ENCODE assay signal across 9 mouse cellular contexts in genomic region chr19:57112816-57113406, GRCm38 (mm10).
DNase-seq lines count a peak whose midpoint lies in the region; ATAC-seq lines count a peak whose summit lies in the region.
"Had no signal": no experiment of that assay in that cellular context is flagged by ENCODE, and none has a peak within 500 bp of the region (broad histone marks: within the 10 kb centered on the region; RNA-seq: fewer than 3 reads in every experiment).

No protein-coding gene starts in this region.

- H3K36me3 ChIP-seq in midbrain, embryonic 12.5 days, result no peaks in the 10 kb centered on the region
- no peaks in the 10 kb centered on the region for H3K36me3 ChIP-seq in midbrain, embryonic 16.5 days (ENCODE audit: control insufficient read depth, insufficient read depth, low read length)
- no peaks in the 10 kb centered on the region for H3K36me3 ChIP-seq in embryonic facial prominence, embryonic 11.5 days (replicated peaks; ENCODE audit: control insufficient read depth, insufficient read depth, low read depth, low read length)
- no peaks in the 10 kb centered on the region for H3K36me3 ChIP-seq in limb, embryonic 13.5 days

- DNase-seq in adrenal gland, adult 2 months, result peak; percentile 55
- DNase-seq in adrenal gland, postnatal 25 days, result no peak
- peak; percentile 64 for DNase-seq in embryonic facial prominence, embryonic 11.5 days (ENCODE audit: low spot score)
- no peak for DNase-seq in right cerebral cortex, postnatal 10 days (ENCODE audit: low spot score in 2 of 2)
- no peak for DNase-seq in urinary bladder, postnatal 4 days (ENCODE audit: low spot score in 2 of 2)

- no peaks in the 10 kb centered on the region for H3K9me3 ChIP-seq in midbrain, embryonic 12.5 days
- H3K9me3 ChIP-seq in midbrain, embryonic 16.5 days (replicated peaks; ENCODE audit: control insufficient read depth, low read length, poor library complexity, severe bottlenecking), result no peaks in the 10 kb centered on the region
- no peaks in the 10 kb centered on the region for H3K9me3 ChIP-seq in embryonic facial prominence, embryonic 11.5 days (replicated peaks; ENCODE audit: control insufficient read depth, low read length)
- no peaks in the 10 kb centered on the region for H3K9me3 ChIP-seq in limb, embryonic 13.5 days

- whole genome bisulfite sequencing in midbrain, embryonic 12.5 days, result 79% methylated on average over 9 of the region's 9 CpGs
- WGBS in midbrain, embryonic 16.5 days, result 71% methylated on average over 9 of the region's 9 CpGs
- WGBS in embryonic facial prominence, embryonic 11.5 days, result 76% methylated on average over 9 of the region's 9 CpGs
- WGBS in limb, embryonic 13.5 days, result 67% methylated on average over 9 of the region's 9 CpGs

- no peak overlapping the region for H3K4me2 ChIP-seq in midbrain, embryonic 12.5 days (replicated peaks)
- H3K4me2 ChIP-seq in midbrain, embryonic 16.5 days (ENCODE audit: low read length), result no peak overlapping the region
- no peak overlapping the region for H3K4me2 ChIP-seq in embryonic facial prominence, embryonic 11.5 days (ENCODE audit: low read depth, low read length)
- H3K4me2 ChIP-seq in limb, embryonic 13.5 days (replicated peaks), result no peak overlapping the region

- ATAC-seq in midbrain, embryonic 12.5 days (ENCODE audit: low FRiP score, low read depth), result no peak
- no peak for ATAC-seq in midbrain, embryonic 16.5 days
- no peak for ATAC-seq in embryonic facial prominence, embryonic 11.5 days (replicated peaks; ENCODE audit: insufficient number of reproducible peaks, low FRiP score, low TSS enrichment, low read depth)
- no peak for ATAC-seq in limb, embryonic 13.5 days (ENCODE audit: low FRiP score, low read depth)

- peaks cover 14% of the 10 kb centered on the region for H3K4me1 ChIP-seq in midbrain, embryonic 12.5 days
- H3K4me1 ChIP-seq in midbrain, embryonic 16.5 days (ENCODE audit: control insufficient read depth, insufficient read depth, low read length), result peaks cover 14% of the 10 kb centered on the region
- no peaks in the 10 kb centered on the region for H3K4me1 ChIP-seq in embryonic facial prominence, embryonic 11.5 days (ENCODE audit: control insufficient read depth, insufficient read depth, low read length)
- peaks cover 31% of the 10 kb centered on the region for H3K4me1 ChIP-seq in limb, embryonic 13.5 days

- H3K9ac ChIP-seq in midbrain, embryonic 12.5 days (replicated peaks), result no peak overlapping the region
- H3K9ac ChIP-seq in midbrain, embryonic 16.5 days (ENCODE audit: low read depth, low read length), result no peak overlapping the region
- no peak overlapping the region for H3K9ac ChIP-seq in embryonic facial prominence, embryonic 11.5 days (replicated peaks; ENCODE audit: low read length)
- H3K9ac ChIP-seq in limb, embryonic 13.5 days, result no peak overlapping the region

- H3K27ac ChIP-seq in midbrain, embryonic 12.5 days (replicated peaks), result 0 out of 2 replicates have a peak overlapping the region, but pooled peaks have one; percentile 32
- H3K27ac ChIP-seq in midbrain, embryonic 16.5 days (ENCODE audit: low read length), result no peak overlapping the region; the same call in 1 of the 2 replicates
- H3K27ac ChIP-seq in embryonic facial prominence, embryonic 11.5 days (replicated peaks; ENCODE audit: low read depth, low read length), result no peak overlapping the region
- 0 out of 2 replicates have a peak overlapping the region, but pooled peaks have one; percentile 33 for H3K27ac ChIP-seq in limb, embryonic 13.5 days

- peaks cover 7% of the 10 kb centered on the region; the same call in 1 of the 2 replicates for H3K27me3 ChIP-seq in midbrain, embryonic 12.5 days
- H3K27me3 ChIP-seq in midbrain, embryonic 16.5 days (ENCODE audit: control insufficient read depth, insufficient read depth, low read depth, low read length), result no peaks in the 10 kb centered on the region
- H3K27me3 ChIP-seq in embryonic facial prominence, embryonic 11.5 days (ENCODE audit: control insufficient read depth, insufficient read depth, low read length), result no peaks in the 10 kb centered on the region
- no peaks in the 10 kb centered on the region for H3K27me3 ChIP-seq in limb, embryonic 13.5 days

- no peak overlapping the region for H3K4me3 ChIP-seq in midbrain, embryonic 12.5 days
- no peak overlapping the region for H3K4me3 ChIP-seq in midbrain, embryonic 16.5 days (ENCODE audit: low read depth, low read length)
- no peak overlapping the region for H3K4me3 ChIP-seq in embryonic facial prominence, embryonic 11.5 days (ENCODE audit: low read depth, low read length)
- no peak overlapping the region for H3K4me3 ChIP-seq in limb, embryonic 13.5 days
- H3K4me3 ChIP-seq: myocyte had no signal

Comparison
In these comparisons a context has a peak if more than half of its experiments do, and no peak if none do; other contexts are left out.
1. DNase-seq: peak in adrenal gland, adult 2 months (single experiment) and embryonic facial prominence, embryonic 11.5 days (single experiment); none in adrenal gland, postnatal 25 days (single experiment), right cerebral cortex, postnatal 10 days (0 of 2) and urinary bladder, postnatal 4 days (0 of 2).
2. H3K27ac ChIP-seq: peak in midbrain, embryonic 12.5 days (single experiment) and limb, embryonic 13.5 days (single experiment); none in midbrain, embryonic 16.5 days (single experiment) and embryonic facial prominence, embryonic 11.5 days (single experiment).